Mouse (Mus musculus) liver, embryonic 13.5 days (tissue): ENCODE results near the gene Msantd3. TPM values are rescaled to one million over a fixed set of nuclear protein-coding genes. Genes with fewer than 3 reads are reported as not detected.

Source experiments
- ATAC-seq: fragments of 200-750 bp; cut with Nextera tagmentation; 2 replicates; pipeline ENCODE4 v1.8.0; 2017; ENCODE audit warnings: low read depth, mild to moderate bottlenecking, moderate number of reproducible peaks, moderate library complexity
- DNase-seq: peaks from one replicate; pipeline ENCODE4 v3.0.0; 2022
- H3K27ac ChIP-seq: fragments of 300-500 bp; sonication (generic); 2 replicates; pipeline ENCODE4 v1.5.1; 2015; ENCODE audit warnings: moderate library complexity, mild to moderate bottlenecking, inconsistent platforms
- H3K27me3 ChIP-seq: fragments of 300-500 bp; sonication (generic); 2 replicates; pipeline ENCODE4 v1.6.1; 2015; ENCODE audit warnings: mild to moderate bottlenecking, inconsistent platforms
- H3K36me3 ChIP-seq: fragments of 300-500 bp; sonication (generic); 2 replicates; pipeline ENCODE4 v1.6.1; 2015; ENCODE audit warnings: mild to moderate bottlenecking, inconsistent platforms
- H3K4me1 ChIP-seq: fragments of 300-500 bp; sonication (generic); replicated peaks from 2 replicates; pipeline ENCODE4 v1.6.1; 2015; ENCODE audit warnings: inconsistent platforms
- H3K4me2 ChIP-seq: fragments of 300-500 bp; sonication (generic); 2 replicates; pipeline ENCODE4 v1.6.1; 2015; ENCODE audit warnings: inconsistent platforms, mild to moderate bottlenecking, moderate library complexity
- H3K4me3 ChIP-seq: fragments of 300-500 bp; sonication (generic); replicated peaks from 2 replicates; pipeline ENCODE4 v1.5.1; 2015; ENCODE audit warnings: mild to moderate bottlenecking, inconsistent platforms
- H3K9ac ChIP-seq: fragments of 300-500 bp; sonication (generic); 2 replicates; pipeline ENCODE4 v1.6.1; 2015; ENCODE audit warnings: mild to moderate bottlenecking, inconsistent platforms
- H3K9me3 ChIP-seq: fragments of 300-500 bp; sonication (generic); replicated peaks from 2 replicates; pipeline ENCODE4 v1.6.1; 2016; ENCODE audit warnings: inconsistent platforms
- WGBS: fragments of 180-500 bp; shearing (Covaris S2); methylation state at CpG from one replicate; pipeline ENCODE4 v1.1.7; 2015; ENCODE audit not compliant: insufficient replicate concordance; 5-methylcytosine and 5-hydroxymethylcytosine counted together
- polyA plus RNA-seq: library from polyadenylated mRNA; unstranded; fragments of >200 nt; fragmentation: Nextera tagmentation; extraction: Ambion mirVana; gene quantifications from 2 replicates; pipeline ENCODE4 v1.2.1, GENCODE M21; 2015

Msantd3 gene
- polyA plus RNA-seq, 1 experiment from 2014 or later = 3.3 TPM

DNA sequence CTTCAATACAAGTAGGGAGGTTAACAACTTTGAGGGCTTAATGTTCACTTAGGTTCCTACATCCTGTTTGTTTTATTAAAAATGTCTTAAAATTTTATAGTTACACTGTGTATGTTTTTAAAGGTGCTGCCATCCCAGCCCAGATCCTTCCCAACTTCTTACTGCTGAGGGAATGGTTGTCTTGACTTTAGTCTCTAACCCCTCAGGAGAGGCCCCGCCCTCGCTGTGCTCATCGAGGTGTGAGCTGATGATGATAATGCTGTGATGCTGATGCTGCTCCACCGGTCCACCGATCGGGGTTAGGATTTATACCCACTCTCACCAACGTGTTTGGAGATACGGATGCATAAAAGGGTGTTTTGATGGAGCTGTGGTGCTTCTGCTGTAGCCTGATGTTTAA, 22.1 kb downstream of the Msantd3 start:
- no peak overlapping the region for H3K9ac ChIP-seq
- DNase-seq (no peak), ATAC-seq (no peak)
- no peaks in the 10 kb centered on the region for H3K36me3 ChIP-seq
- H3K4me3 ChIP-seq = no peak overlapping the region
- no peaks in the 10 kb centered on the region for H3K27me3 ChIP-seq
- no peak overlapping the region for H3K4me2 ChIP-seq
- no peaks in the 10 kb centered on the region for H3K9me3 ChIP-seq
- H3K27ac ChIP-seq = no peak overlapping the region
- H3K4me1 ChIP-seq = no peaks in the 10 kb centered on the region
- WGBS = 85% methylated on average over 8 of the region's 8 CpGs

DNA sequence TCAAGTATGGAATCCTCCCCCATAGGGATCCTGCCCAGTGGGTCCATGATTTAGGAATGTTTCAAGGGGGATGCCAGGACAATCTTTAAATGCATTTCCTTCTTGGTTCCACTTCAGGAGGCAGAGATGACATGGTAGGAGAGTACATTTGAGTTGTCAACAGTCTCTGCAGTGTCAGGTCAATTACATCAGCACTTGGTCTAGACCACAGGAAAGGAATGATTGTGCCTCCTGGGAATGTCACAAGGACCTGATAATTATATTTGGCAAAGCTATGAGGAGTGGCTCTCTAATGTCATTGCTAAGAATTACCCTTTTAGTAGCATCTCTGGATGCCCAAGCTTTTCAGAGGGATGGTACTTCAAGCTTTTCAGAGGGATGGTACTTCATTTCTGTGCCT, 25.2 kb downstream of the Msantd3 start:
- no peak for DNase-seq
- Histone ChIP-seq H3K9ac (no peak overlapping the region), H3K9me3 (no peaks in the 10 kb centered on the region), H3K27ac (no peak overlapping the region), H3K4me3 (no peak overlapping the region), H3K4me1 (no peaks in the 10 kb centered on the region), H3K27me3 (no peaks in the 10 kb centered on the region), H3K4me2 (no peak overlapping the region), H3K36me3 (no peaks in the 10 kb centered on the region)
- no peak for ATAC-seq

DNA sequence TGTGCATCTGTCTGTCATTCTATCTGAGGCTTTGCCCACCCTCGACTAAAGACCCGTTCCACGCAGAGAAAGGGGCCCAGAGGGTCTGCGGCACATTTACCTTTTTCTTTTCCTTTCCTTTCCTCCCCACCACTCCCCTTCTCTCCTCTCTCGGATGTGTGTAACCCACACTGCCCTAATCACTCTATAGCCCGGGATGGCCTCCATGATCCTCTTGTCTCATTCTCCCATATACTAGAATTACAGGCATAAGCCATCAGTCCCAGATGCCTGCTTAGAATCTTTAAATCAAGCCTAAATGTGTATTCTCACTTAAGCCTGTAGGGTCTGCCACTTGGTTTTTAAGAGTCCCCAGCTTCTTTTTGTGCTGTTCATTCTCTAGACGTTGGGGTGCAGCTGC, 36.6 kb downstream of the Msantd3 start:
- WGBS = 76% methylated on average over 7 of the region's 7 CpGs
- Histone ChIP-seq H3K9me3 (no peaks in the 10 kb centered on the region), H3K9ac (no peak overlapping the region), H3K4me1 (no peaks in the 10 kb centered on the region), H3K36me3 (no peaks in the 10 kb centered on the region), H3K4me2 (no peak overlapping the region), H3K4me3 (no peak overlapping the region), H3K27me3 (no peaks in the 10 kb centered on the region), H3K27ac (no peak overlapping the region)
- DNase-seq (no peak), ATAC-seq (no peak)

DNA sequence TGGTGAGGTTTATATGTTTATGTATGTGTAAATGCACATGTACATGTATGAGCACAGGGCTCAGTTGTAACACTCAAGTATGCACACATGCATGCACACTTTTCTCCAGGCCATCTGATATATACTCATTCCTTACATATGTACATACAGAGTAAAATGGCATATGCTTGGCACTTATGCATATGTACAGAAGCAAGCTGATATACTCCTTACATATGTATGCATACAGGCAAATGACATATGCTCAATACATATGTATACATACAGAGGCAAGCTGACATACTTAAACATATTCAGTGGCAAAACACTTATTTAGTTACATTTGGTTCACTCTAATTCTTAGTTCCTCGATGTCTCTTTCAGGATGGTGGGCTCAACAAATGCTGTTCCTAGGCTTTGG, 38.1 kb downstream of the Msantd3 start:
- Histone ChIP-seq H3K36me3 (no peaks in the 10 kb centered on the region), H3K9me3 (no peaks in the 10 kb centered on the region), H3K4me3 (no peak overlapping the region), H3K9ac (no peak overlapping the region), H3K27ac (no peak overlapping the region), H3K4me1 (no peaks in the 10 kb centered on the region), H3K4me2 (no peak overlapping the region), H3K27me3 (peaks cover 2% of the 10 kb centered on the region)
- WGBS = 54% methylated on average over 1 of the region's 1 CpGs
- no peak for DNase-seq
- ATAC-seq = no peak

DNA sequence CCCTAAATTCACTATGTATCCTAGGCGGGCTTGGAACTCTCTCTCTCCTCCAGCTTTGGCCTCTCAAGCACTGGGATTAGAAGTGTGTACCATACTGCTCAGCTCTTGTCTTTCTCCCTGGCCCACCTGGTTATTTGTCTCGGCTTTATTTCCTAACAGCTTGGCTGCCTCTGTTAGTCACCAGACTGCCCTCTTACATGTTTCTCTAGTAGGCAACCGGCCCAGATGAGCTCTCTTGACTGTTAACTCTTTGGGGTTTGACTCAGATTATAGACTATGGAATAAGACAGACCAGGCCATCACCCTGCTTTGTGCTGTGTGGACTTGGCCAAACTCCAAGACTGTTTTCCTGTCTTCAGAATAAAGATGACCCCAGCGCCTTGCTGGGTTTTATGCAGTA, 38.7 kb downstream of the Msantd3 start:
- Histone ChIP-seq H3K36me3 (no peaks in the 10 kb centered on the region), H3K27me3 (peaks cover 5% of the 10 kb centered on the region), H3K4me1 (no peaks in the 10 kb centered on the region), H3K27ac (no peak overlapping the region), H3K4me3 (no peak overlapping the region), H3K9ac (no peak overlapping the region), H3K9me3 (no peaks in the 10 kb centered on the region), H3K4me2 (no peak overlapping the region)
- no peak for ATAC-seq
- no peak for DNase-seq
- WGBS = 36% methylated on average over 4 of the region's 4 CpGs

DNA sequence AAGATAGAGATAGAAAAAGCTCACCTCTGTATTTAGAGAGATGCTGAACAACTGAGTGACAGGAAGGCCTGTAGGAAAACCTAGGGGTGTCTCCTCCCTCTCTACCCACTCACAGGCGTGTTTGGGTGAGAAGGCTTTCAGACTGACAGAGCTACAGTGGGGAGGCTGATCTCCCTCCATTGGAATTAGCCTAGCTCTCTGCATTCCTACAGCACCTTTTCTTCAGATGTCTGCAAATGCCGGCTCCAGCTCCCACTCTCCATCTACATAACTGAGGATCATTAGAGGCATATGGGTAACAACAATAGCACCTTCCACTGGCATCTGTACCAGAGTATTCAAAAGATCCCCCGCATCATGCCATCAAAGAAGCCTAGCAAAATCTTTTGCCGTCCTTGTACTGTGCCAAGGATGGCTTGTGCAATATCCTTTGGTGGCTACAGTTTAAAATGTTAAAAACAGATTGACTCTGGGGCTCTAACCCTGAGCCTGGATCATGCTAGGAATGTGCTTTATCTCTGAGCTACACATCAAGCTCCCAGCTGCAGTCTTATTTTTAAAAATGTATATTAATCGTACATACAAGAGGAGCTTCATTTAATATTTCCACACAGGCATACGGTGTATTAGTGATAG, 39.9 kb downstream of the Msantd3 start:
- Histone ChIP-seq H3K4me2 (no peak overlapping the region), H3K36me3 (no peaks in the 10 kb centered on the region), H3K9me3 (no peaks in the 10 kb centered on the region), H3K27ac (no peak overlapping the region), H3K27me3 (peaks cover 14% of the 10 kb centered on the region), H3K4me1 (no peaks in the 10 kb centered on the region), H3K9ac (no peak overlapping the region), H3K4me3 (no peak overlapping the region)
- ATAC-seq (no peak), DNase-seq (no peak)
- 57% methylated on average over 6 of the region's 6 CpGs for WGBS

DNA sequence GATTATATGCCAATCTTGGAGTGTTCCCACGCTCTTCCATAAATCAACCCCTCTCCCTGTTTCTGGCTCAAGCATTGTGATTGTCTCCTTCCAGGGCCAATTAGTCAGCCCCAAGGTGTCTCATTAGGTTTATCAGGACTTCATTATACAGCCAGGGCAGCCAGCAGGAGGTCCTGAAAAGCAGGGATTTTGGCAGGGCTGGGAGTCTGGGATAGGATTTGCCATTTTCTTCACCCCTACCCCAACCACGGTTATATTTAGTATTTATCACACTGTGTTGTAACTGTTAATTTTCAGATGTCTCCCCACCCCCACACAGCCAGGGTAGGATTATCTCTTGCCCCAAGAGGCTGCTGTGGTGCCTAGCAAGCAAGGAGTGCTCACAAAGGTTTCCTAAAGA, 41.5 kb downstream of the Msantd3 start:
- DNase-seq = no peak
- 31% methylated on average over 2 of the region's 2 CpGs for WGBS

DNA sequence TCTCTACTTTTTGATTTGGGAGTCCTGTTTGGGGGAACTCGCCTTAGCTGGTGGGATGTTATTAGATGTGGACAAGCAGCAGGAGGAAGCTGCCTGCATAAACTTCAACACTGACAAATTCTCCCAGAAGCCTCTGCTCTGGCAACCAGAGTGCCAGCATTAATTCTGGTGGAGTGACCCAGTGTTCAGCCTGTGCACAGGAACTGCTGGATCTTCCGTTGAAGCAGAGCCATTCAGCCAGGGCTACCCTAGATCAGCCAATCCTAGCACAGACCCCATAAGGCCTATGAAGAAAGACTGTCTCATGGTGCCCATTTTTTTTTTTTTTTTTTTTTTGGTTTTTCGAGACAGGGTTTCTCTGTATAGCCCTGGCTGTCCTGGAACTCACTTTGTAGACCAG, 42.3 kb downstream of the Msantd3 start:
- ATAC-seq (no peak), DNase-seq (no peak)
- Histone ChIP-seq H3K27ac (no peak overlapping the region), H3K9me3 (no peaks in the 10 kb centered on the region), H3K27me3 (peaks cover 34% of the 10 kb centered on the region), H3K36me3 (no peaks in the 10 kb centered on the region), H3K4me3 (no peak overlapping the region), H3K9ac (no peak overlapping the region), H3K4me1 (peaks cover 7% of the 10 kb centered on the region; the same call in 1 of the 2 replicates), H3K4me2 (no peak overlapping the region)
- 46% methylated on average over 3 of the region's 3 CpGs for WGBS

More for the DNA sequence above, 41.5 kb downstream of the Msantd3 start:
- Histone ChIP-seq H3K9me3 (no peaks in the 10 kb centered on the region), H3K36me3 (no peaks in the 10 kb centered on the region), H3K27me3 (peaks cover 30% of the 10 kb centered on the region), H3K4me3 (no peak overlapping the region), H3K27ac (no peak overlapping the region), H3K4me1 (peaks cover 4% of the 10 kb centered on the region; the same call in 1 of the 2 replicates), H3K9ac (no peak overlapping the region), H3K4me2 (no peak overlapping the region)
- ATAC-seq = no peak

DNA sequence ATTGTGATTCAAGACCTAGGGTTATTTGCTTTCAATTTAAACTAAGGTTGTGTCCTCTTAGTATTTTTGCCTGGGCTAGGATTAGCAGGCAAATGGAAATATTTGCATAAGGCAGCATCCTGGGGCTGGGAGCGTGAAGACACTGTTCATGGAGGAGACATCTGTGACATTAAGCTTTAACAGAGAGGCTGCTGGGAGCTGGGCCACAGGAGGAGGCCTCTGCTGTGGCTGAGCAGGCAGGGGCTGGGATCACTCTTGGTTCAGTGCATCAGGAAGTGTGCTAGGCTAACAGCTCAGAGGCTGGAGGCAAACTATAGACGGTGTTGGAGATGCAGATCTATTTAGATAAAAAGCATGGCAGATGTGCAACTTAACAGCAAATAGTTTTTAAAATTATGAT, 43.2 kb downstream of the Msantd3 start:
- no peak overlapping the region for H3K27ac ChIP-seq
- WGBS = 58% methylated on average over 2 of the region's 2 CpGs
- DNase-seq = no peak

DNA sequence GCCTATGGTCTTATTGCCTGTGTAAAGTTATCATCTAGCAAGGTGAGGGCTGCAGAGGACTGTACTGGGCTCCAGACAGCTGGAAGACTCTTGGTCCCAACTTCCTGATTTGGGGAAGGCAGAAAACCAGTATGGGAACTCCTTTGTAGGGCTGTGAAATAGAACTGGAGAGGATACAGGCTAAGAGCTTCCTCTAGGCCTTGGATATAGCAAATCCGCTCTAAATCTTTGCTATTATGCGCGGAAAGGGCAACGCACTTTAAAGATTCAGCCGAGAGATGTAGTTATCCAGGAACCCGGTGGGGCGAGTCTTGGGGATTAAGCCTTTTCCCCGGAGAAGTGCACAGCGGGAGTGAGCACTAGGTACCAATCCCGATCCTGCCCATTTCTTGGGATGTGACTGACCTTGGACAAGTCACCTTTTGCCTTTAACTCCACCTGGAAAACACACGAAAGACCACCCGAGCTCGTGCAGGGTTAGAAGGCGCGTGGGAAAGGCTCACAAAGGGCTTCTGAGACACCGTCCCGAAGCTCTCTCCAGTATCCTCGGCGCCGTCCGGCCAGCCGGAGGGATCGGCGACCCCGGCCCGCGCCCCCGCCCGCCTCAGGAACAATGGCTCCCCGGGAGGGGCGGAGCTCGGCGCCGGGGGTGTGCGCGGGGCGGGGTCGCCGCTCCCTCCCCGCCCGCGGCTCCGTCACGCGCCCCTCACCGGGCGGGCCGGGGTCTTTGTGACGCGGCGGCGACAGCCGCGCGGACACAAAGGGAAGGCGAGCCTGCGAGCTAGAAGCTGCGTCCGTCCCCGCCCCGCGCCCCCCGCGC, 44.9 kb downstream of the Msantd3 start, which contains the start of gene Tmeff1:
Tmeff1 (plus strand) TSS at position 754 of the 820 bp plus-strand sequence.
- H3K9ac ChIP-seq = peak within 1 kb of the TSS; percentile 57
- DNase-seq (no peak), ATAC-seq (0 out of 2 replicates have a peak, but pooled peaks have one; percentile 32)
- H3K36me3 ChIP-seq = no peaks in the 10 kb centered on the region
- peak within 1 kb of the TSS; percentile 77 for H3K4me2 ChIP-seq
- peaks cover 7% of the 10 kb centered on the region; the same call in 1 of the 2 replicates for H3K4me1 ChIP-seq
- no peak within 1 kb of the TSS for H3K27ac ChIP-seq
- peaks cover 34% of the 10 kb centered on the region for H3K27me3 ChIP-seq
- H3K9me3 ChIP-seq = no peaks in the 10 kb centered on the region
- 5% methylated on average over 43 of the region's 64 CpGs for WGBS
- H3K4me3 ChIP-seq = peak within 1 kb of the TSS; percentile 65

More for the DNA sequence above, 43.2 kb downstream of the Msantd3 start:
- H3K27me3 ChIP-seq = peaks cover 34% of the 10 kb centered on the region
- H3K9me3 ChIP-seq = no peaks in the 10 kb centered on the region
- H3K9ac ChIP-seq = no peak overlapping the region
- no peaks in the 10 kb centered on the region for H3K36me3 ChIP-seq
- H3K4me3 ChIP-seq = no peak overlapping the region
- no peak overlapping the region for H3K4me2 ChIP-seq
- H3K4me1 ChIP-seq = peaks cover 7% of the 10 kb centered on the region; the same call in 1 of the 2 replicates
- no peak for ATAC-seq

DNA sequence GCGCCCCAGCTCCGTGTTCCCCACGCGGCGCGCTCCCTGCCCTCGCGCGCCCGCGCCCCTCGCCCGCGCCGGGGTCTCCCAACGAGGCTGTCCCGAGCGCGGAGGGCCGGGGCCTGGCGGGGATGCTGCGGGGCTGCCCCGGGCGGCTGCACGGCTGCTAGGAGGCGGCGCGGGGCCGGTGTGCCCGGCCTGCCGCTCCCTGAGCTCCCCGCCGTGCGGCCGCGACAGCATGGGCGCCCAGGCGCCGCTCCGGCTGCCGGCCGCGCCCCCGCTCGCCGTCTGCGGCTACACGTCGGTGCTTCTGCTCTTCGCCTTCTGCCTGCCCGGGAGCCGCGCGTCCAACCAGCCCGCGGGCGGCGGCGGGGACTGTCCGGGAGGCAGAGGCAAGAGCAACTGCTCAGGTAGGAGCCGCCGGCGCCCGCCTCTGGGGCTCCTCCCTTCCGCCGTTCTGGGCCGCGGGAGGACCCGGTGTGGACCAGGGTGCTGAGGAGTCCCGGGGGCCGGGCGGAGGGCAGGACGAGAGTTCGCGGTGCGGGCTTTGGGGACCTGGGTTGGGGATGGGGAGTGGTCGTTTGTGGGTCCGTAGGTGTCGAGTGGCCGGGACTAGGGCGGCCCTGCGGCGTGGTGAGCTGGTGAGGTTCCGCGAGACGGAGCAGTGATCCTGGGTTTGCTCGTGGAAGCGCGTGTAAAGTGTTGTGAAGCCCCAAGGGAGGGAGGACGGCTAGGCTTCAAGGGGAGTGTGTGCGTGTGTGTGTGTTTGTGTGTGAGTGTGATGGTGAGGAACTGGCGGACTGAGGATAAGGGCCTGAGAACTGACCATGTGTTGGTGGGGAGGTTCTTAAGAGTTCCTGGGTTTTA, 45.7 kb downstream of the Msantd3 start:
- DNase-seq = peak; percentile 13
- H3K27ac ChIP-seq = no peak overlapping the region
- peak overlapping the region; percentile 65 for H3K4me3 ChIP-seq
- H3K27me3 ChIP-seq = peaks cover 34% of the 10 kb centered on the region
- no peaks in the 10 kb centered on the region for H3K9me3 ChIP-seq
- H3K4me1 ChIP-seq = peaks cover 7% of the 10 kb centered on the region; the same call in 1 of the 2 replicates
- WGBS = 1% methylated on average over 67 of the region's 92 CpGs
- no peaks in the 10 kb centered on the region for H3K36me3 ChIP-seq
- peak overlapping the region; percentile 57 for H3K9ac ChIP-seq
- peak; percentile 59 for ATAC-seq
- peak overlapping the region; percentile 77 for H3K4me2 ChIP-seq
